Mouse (Mus musculus) left cerebral cortex, adult 8-10 months (tissue): ENCODE results near the gene Susd1. TPM values are rescaled to one million over a fixed set of nuclear protein-coding genes. Genes with fewer than 3 reads are reported as not detected.
"Not testable (repeated sequence)": the region's sequence is repeated elsewhere in the genome, so short reads cannot be mapped to it uniquely, and the experiment has no call there.

Experiments
- DNase-seq, 2 experiments: peaks; one replicate each; pipeline ENCODE4 v3.0.0; 2022; ENCODE audit warnings: low spot score in 2 of 2
- total RNA-seq, 4 experiments: library from RNA; stranded (reverse); gene quantifications; 2 replicates each; pipeline ENCODE4 v1.2.4; 2022

Gene Susd1
- total RNA-seq, 4 experiments from 2014 or later = 7.8 to 11.2 (median 9.8) TPM

DNA sequence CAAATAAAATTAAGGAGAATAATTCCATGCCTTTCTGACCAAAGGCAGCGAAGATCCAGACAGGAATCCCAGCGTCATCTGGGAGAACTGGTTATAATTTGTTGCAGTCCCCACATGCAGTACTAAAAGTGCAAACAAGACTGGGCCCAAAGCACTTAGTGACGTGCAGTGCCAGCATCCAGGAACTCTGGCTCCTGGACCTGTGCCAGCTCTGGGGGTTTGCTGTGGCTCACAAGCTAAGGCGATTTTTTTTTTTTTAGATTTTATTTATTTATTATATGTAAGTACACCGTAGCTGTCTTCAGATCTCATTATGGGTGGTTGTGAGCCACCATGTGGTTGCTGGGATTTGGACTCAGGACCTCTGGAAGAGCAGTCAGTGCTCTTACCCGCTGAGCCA is 152.1 kb downstream of the Susd1 start:
- DNase-seq = not testable (repeated sequence)

DNA sequence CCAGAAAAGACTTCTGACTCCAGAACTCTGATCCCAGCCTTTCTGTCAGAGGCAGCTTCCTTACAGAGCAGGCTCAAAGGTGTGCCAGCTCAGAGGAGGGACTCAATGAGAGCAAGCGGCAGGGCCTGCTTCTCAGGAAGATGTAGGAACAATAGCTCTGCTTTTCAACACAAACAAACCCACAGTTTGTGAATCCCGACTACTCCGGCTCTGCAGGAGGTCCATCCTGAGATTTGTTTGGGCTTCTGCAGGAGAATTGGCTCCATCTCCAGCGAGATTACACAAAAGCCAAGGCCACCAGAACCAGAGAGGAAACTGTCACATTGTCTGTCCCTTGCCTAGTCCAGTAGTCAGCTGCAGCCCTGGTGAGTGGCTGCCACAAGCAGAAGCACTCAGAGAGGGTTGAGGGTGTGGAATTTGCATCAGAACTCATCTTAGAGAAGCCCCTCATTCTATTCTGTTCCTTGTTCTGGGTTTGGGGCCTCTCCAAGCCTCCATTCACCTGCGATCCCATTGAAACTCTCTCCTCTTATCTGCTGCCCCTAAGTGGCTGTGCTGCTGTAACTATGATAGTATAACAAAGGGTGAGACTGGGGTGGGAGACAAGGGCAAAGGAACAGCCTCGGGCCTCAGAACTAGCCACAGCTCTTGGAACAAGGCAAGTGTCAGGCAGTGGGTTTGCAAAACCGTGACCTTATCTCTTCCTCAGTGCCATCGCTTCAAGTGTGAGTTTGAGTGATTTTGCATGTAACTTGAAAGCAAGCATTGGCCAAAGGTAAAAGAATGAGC is 155.5 kb downstream of the Susd1 start:
- DNase-seq = no peak

DNA sequence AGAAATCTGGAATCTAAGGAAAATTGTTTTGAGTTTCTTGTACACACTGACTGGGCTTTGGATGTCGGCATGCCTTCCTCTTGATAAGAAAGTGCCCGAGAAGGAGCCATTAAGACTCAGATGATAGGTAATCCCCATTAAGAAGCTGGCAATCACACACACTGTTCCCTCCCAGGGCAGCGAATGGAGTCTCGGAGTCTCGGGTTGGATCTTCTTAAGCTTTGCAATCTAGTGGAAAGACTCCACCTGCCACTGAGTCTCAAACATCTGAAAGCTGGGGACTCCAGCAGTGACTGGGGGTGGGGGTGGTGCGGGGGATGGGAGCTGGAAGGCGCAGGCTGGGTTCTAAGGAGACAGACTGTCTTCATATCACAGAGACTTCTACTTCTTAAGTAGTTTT is 156.3 kb downstream of the Susd1 start:
- DNase-seq = no peak

DNA sequence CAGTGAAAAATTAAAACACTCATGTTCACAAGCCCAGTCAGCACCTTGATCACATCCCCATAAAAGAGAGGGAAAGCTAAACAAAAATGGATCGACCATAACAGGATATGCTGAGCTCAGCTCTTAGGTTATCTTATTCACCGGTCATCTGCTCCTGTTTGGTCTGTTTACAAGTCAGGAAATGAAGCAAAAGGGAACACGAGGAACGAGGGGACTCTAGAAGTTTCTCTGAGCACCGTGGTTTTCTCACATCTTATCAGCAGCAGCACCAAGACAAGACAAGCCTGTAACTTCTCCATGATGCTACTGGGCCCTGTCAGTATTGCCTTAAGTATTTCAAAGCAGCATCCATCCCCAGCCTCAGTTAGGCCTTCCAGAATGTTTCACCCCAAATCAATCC is 157.6 kb downstream of the Susd1 start:
- no peak for DNase-seq

DNA sequence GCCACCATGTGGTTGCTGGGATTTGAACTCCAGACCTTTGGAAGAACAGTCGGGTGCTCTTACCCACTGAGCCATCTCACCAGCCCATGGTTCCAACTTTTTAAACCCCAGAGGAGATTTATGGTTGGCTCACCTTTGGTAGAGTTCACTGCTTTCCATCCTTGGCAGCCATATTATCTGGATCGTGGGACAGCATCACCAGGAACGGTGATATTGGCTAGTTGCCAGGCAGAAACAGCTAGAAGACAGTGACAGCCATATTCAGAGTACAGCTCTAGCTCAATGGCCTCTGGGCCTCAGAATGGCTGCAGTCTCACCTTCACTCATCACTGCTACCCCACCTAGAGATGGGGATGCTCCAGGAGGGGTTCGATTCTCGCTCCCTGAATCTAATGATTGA is 159.3 kb downstream of the Susd1 start:
- no peak for DNase-seq

DNA sequence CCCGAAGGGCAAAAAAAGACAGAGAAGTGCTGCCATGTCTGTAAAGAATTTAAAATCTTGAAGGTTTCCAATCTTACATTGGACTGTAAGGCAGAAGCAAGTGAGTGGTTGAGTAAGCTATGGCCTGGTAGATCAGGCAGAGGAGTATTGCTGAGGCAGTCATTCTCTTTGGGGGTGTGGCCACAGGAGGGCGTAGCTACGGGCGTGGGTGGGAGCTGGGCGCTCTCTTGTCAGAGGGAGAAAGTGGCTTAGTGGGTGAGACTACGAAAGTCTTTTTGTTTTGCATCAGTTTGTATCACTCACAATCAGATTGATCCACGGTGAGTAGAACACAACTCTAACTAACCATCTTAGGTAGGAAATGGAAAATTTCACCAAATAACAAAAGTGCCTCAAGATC is 160.0 kb downstream of the Susd1 start:
- no peak for DNase-seq

DNA sequence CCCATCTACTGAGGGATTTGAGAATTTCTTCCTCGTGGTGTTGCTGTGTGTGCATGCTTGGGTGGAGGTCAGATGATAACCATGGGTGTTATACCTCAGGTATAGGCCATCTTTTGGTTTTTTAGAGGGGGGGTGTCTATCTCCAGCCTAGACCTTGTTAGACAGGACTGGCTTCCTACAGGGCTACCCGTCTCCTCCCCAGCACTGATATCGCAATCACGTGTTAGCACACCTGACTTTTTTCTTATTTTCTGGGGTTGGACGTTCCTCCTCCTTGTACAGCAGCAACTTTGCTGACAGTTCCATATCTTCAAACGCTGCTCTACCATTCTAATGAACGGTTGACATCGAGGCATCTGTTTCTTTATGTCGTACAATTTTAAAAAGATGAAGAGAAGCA is 160.5 kb downstream of the Susd1 start:
- no peak for DNase-seq

DNA sequence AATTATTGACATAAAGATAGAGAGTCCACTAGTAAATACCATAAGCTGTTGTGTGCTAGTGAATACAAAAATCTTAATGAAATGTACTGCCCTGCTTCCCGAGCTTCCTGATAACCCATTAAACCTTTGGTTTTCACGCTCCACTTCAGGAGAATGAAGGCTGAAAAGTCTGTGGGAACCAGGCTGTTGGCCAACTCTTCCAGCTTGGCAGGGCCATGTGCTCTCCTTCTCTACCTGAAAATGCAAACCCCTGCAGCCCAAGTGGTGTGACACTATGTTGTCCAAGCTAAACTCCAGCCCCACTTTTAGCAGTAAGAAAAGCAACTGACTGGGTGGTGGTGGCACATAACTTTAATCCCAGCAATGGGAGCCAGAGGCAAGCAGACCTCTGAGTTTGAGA is 162.5 kb downstream of the Susd1 start:
- no peak for DNase-seq

DNA sequence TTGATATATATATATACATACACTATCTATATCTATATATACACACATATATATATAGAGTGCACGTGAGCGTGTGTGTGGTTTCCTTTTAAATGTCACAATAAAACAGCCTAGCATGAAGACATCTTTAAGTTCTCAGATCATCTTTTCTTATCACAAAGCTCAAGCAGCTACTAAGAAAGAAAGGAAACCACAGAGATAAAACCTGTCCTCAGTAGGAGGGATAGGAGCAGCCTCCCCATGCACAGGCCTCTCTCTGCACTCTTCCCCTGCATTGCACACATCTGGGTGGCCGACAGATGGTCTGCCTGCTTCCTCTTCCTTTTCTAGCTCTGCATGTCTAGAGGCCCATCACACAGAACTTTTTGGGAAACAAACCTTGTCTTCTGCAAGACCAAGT is 162.9 kb downstream of the Susd1 start:
- no peak for DNase-seq

DNA sequence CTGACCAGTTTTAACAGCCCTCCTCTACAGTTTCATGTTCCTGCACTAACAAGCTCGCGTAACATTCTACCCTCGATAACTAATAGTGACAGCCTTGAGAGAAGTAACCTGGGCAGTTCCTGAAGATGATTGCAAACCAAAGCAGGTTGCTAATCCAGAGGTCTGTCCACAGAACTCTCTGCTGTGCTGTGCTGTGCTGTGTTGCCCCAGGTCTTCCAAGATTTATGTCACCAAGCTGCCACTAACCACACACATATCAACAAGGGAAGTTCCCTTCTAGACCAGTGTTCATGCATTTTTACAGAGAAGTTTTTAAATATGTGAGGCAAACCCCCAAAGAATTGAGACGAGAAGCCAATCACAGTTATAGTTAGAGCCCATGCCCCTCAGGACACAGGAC is 164.3 kb downstream of the Susd1 start:
- DNase-seq = no peak

DNA sequence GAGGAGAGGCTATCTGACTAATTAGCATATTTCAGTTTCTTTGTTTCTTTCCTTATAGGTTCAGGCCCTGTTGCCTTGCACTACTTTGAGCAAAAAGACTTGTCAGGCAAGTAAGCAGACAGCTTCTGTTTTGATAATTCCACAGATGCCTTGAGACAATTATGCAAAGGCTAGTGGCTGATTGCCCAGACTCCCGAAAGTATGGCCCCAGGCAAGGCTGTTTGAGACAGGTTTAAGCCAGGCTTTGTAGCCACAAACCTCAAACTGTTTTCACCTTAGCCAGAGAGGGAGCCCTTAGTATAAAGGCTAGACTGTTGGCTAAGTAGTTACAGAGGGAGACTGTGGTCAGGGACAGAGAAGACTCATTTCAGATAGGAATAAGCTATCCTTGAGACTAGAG is 165.1 kb downstream of the Susd1 start:
- DNase-seq = no peak

DNA sequence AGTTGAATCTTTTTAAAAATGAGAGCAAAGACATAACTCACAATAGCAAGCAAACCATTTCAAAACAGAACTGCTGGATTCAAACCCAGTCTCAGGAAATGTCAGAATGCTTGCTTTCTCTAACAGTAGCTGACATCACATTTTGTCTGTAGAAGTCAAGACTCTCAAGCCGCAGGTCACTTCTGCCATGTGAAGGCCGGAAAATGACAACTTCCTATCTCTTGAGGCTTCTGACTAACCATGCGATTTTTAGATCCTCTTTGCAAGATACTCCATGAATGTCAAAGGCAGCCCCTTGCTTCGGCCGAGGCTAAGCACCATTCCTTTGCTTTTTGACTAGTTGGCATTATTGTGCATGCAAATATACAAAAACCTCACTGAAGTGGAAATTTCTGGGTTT is 172.8 kb downstream of the Susd1 start:
- no peak for DNase-seq

DNA sequence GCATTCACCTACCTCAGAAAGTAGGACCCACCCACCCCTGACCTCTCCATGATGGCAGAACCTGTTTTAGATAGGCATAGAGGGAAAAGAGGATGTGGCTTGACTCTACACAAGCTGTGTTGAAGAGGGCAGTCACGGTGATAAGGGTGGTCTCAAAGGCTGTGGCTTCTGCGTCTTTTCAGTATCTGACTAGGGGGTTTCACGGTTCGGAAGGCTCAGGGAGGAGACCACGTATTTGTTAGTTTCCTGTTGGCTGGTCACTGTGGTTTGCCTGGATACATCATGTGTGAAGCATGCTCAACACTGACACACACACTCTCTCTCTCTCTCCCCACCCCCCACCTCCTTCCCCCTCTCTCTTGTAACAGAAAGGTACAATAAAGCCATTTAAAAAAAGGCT is 173.3 kb downstream of the Susd1 start:
- DNase-seq = no peak

Other genes with a start within 250 kb of the Susd1 start
- 10 to 100 TPM; 72.2 to 86.1 (median 79.3) TPM for gene Ugcg, start 249.4 kb downstream of the Susd1 start, total RNA-seq
- 10 to 100 TPM; 26.8 to 33.7 (median 29.1) TPM for gene Ptbp3, start 110.7 kb upstream of the Susd1 start, total RNA-seq
- 10 to 100 TPM; 26.0 to 31.1 (median 29.2) TPM for gene Hsdl2, start 142.9 kb upstream of the Susd1 start, total RNA-seq
- 10 to 100 TPM; 12.3 to 14.2 (median 13.2) TPM for gene E130308A19Rik, start 187.6 kb upstream of the Susd1 start, total RNA-seq